Mouse (Mus musculus) kidney, embryonic 14.5 days (tissue): ENCODE data around the gene Olfr503. TPM values are rescaled to one million over a fixed set of nuclear protein-coding genes. Genes with fewer than 3 reads are reported as not detected.
"Not testable (repeated sequence)": the region's sequence is repeated elsewhere in the genome, so short reads cannot be mapped to it uniquely, and the experiment has no call there.

ENCODE experiments used
- ATAC-seq: fragments of 200-750 bp; cut with Nextera tagmentation; 2 replicates; pipeline ENCODE4 v1.8.0; 2017; ENCODE audit warnings: moderate number of reproducible peaks, mild to moderate bottlenecking, moderate TSS enrichment, moderate library complexity; ENCODE audit not compliant: low FRiP score, low TSS enrichment
- H3K27ac ChIP-seq: fragments of 300-500 bp; sonication (generic); 2 replicates; pipeline ENCODE4 v1.5.1; 2014; ENCODE audit warnings: low read depth, mild to moderate bottlenecking, low read length, moderate library complexity, mixed read lengths
- H3K27me3 ChIP-seq: fragments of 300-500 bp; sonication (generic); 2 replicates; pipeline ENCODE4 v1.6.1; 2014; ENCODE audit warnings: mild to moderate bottlenecking, low read length; ENCODE audit not compliant: control insufficient read depth, insufficient read depth
- H3K36me3 ChIP-seq: fragments of 300-500 bp; sonication (generic); 2 replicates; pipeline ENCODE4 v1.6.1; 2014; ENCODE audit warnings: low read length, mixed read lengths; ENCODE audit not compliant: control insufficient read depth, insufficient read depth
- H3K4me1 ChIP-seq: fragments of 300-500 bp; sonication (generic); 2 replicates; pipeline ENCODE4 v1.6.1; 2014; ENCODE audit warnings: low read length, mixed read lengths; ENCODE audit not compliant: control insufficient read depth, insufficient read depth
- H3K4me2 ChIP-seq: fragments of 300-500 bp; sonication (generic); replicated peaks from 2 replicates; pipeline ENCODE4 v1.6.1; 2014; ENCODE audit warnings: low read depth, mild to moderate bottlenecking, low read length
- H3K4me3 ChIP-seq: fragments of 300-500 bp; sonication (generic); 2 replicates; pipeline ENCODE4 v1.5.1; 2014; ENCODE audit warnings: mild to moderate bottlenecking, low read length
- H3K9ac ChIP-seq: fragments of 300-500 bp; sonication (generic); 2 replicates; pipeline ENCODE4 v1.6.1; 2014; ENCODE audit warnings: low read depth, mild to moderate bottlenecking, low read length, moderate library complexity
- H3K9me3 ChIP-seq: fragments of 300-500 bp; sonication (generic); 2 replicates; pipeline ENCODE4 v1.6.1; 2016; ENCODE audit warnings: low read length; ENCODE audit not compliant: control insufficient read depth
- WGBS: fragments of 180-500 bp; shearing (Covaris S2); extraction: QIAGEN DNeasy Blood & Tissue Kit; methylation state at CpG from one replicate; pipeline ENCODE4 v1.1.7; 2014; 5-methylcytosine and 5-hydroxymethylcytosine counted together
- polyA plus RNA-seq: library from polyadenylated mRNA; unstranded; fragments of >200 nt; fragmentation: Nextera tagmentation; extraction: Ambion mirVana; gene quantifications from 2 replicates; pipeline ENCODE4 v1.2.1, GENCODE M21; 2014

The Olfr503 gene
- polyA plus RNA-seq, result not detected in 2 replicates

- H3K4me3 ChIP-seq, H3K27ac ChIP-seq, H3K4me1 ChIP-seq, H3K9ac ChIP-seq, H3K4me2 ChIP-seq, H3K9me3 ChIP-seq, H3K36me3 ChIP-seq, H3K27me3 ChIP-seq, ATAC-seq: not testable (repeated sequence)
- 47% methylated on average over 1 of the region's 1 CpGs for WGBS
Observed at GRCm38 (mm10) chr7:108544227-108544626, at the start of gene Olfr503. TSS of gene Olfr503 (plus strand) at chr7:108544527.

DNA sequence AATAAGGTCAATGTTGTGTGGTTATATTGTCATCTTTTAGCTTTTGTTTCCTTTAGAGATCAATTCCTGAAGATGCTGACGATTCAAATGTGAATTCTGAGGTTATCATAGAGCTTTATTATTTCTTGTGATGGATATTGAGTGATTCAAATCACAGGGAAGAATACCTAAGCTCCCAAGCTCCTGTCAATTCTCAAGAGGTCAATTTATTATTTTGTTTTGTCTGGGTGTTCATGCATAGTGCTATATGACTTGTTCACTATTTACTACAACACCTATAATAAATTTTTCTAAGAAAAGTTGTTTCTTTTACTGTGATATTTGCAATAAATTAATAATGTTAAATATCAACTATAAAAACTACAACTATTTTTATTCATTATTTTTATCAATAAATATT lies 19.4 kb upstream of the Olfr503 start, which contains the start of gene Olfr502:
Olfr502 (minus strand) TSS at position 101 of the 400 bp plus-strand sequence.
- ATAC-seq, result no peak
- no peak within 1 kb of the TSS for H3K4me3 ChIP-seq
- H3K9ac ChIP-seq, result no peak within 1 kb of the TSS
- no peaks in the 10 kb centered on the region for H3K36me3 ChIP-seq
- H3K27ac ChIP-seq, result no peak within 1 kb of the TSS
- H3K4me1 ChIP-seq, result no peaks in the 10 kb centered on the region
- H3K27me3 ChIP-seq, result no peaks in the 10 kb centered on the region
- no peaks in the 10 kb centered on the region for H3K9me3 ChIP-seq
- WGBS, result 71% methylated on average over 1 of the region's 1 CpGs
- H3K4me2 ChIP-seq, result no peak within 1 kb of the TSS

GRCm38 (mm10) chr7:108542416-108542815 lies 1.9 kb upstream of the Olfr503 start:
- no peak overlapping the region for H3K4me2 ChIP-seq

GRCm38 (mm10) chr7:108565693-108566092 lies 21.4 kb downstream of the Olfr503 start, which contains the start of gene Olfr504:
TSS of gene Olfr504 (minus strand) at chr7:108565793.
- Histone ChIP-seq H3K27me3 (no peaks in the 10 kb centered on the region), H3K36me3 (no peaks in the 10 kb centered on the region), H3K4me3 (no peak within 1 kb of the TSS), H3K9me3 (0 out of 2 replicates have a peak, but pooled peaks cover 3% of the 10 kb centered on the region), H3K4me2 (no peak within 1 kb of the TSS), H3K4me1 (no peaks in the 10 kb centered on the region), H3K27ac (no peak within 1 kb of the TSS), H3K9ac (no peak within 1 kb of the TSS)
- 84% methylated on average over 1 of the region's 1 CpGs for WGBS
- ATAC-seq, result no peak

More at GRCm38 (mm10) chr7:108542416-108542815, 1.9 kb upstream of the Olfr503 start:
- no peak overlapping the region for H3K4me3 ChIP-seq
- H3K27me3 ChIP-seq, result no peaks in the 10 kb centered on the region
- ATAC-seq, result no peak
- WGBS, result 91% methylated on average over 13 of the region's 13 CpGs
- no peaks in the 10 kb centered on the region for H3K4me1 ChIP-seq
- H3K9me3 ChIP-seq, result no peaks in the 10 kb centered on the region
- no peak overlapping the region for H3K9ac ChIP-seq
- no peak overlapping the region for H3K27ac ChIP-seq
- no peaks in the 10 kb centered on the region for H3K36me3 ChIP-seq

DNA sequence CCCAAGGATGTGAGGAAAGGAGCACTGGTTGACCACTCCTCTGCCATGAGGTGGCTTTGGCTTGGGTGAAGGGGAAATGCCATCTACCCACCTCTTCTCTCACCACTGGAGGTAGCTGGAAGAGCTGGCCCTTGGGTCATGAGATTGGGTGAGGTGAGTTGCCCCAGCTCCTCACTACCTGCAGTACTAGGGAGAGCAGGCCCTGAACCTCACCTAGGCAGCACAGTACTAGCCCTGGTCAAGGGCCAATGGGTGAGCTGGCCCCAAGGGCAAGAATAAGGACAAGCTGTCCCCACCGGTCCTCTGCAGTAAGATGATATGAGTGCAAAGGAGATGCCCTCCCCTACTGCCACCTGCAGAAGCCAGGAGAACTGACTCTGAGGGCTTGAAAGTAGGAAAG lies 45.5 kb downstream of the Olfr503 start:
- Histone ChIP-seq H3K9ac (no peak overlapping the region), H3K27ac (no peak overlapping the region), H3K4me2 (no peak overlapping the region), H3K36me3 (no peaks in the 10 kb centered on the region), H3K27me3 (no peaks in the 10 kb centered on the region), H3K4me3 (no peak overlapping the region), H3K4me1 (no peaks in the 10 kb centered on the region), H3K9me3 (no peaks in the 10 kb centered on the region)
- no peak for ATAC-seq
- WGBS, result 92% methylated on average over 1 of the region's 1 CpGs

Other genes with a start within 250 kb of the Olfr503 start
- not detected in 2 replicates for gene Olfr491, start 231.1 kb upstream of the Olfr503 start, polyA plus RNA-seq
- not detected in 2 replicates for gene Olfr492, start 220.9 kb upstream of the Olfr503 start, polyA plus RNA-seq
- not detected in 2 replicates for gene Olfr493, start 197.5 kb upstream of the Olfr503 start, polyA plus RNA-seq
- gene Olfr494, start 179.2 kb upstream of the Olfr503 start, polyA plus RNA-seq, result not detected in 2 replicates
- gene Olfr495, start 151.4 kb upstream of the Olfr503 start, polyA plus RNA-seq, result not detected in 2 replicates
- not detected in 2 replicates for gene Olfr497, start 124.1 kb upstream of the Olfr503 start, polyA plus RNA-seq
- not detected in 2 replicates for gene Olfr498, start 79.2 kb upstream of the Olfr503 start, polyA plus RNA-seq
- not detected in 2 replicates for gene Olfr502, start 19.5 kb upstream of the Olfr503 start, polyA plus RNA-seq
- not detected in 2 replicates for gene Olfr504, start 21.3 kb downstream of the Olfr503 start, polyA plus RNA-seq
- not detected in 2 replicates for gene Olfr506, start 66.3 kb downstream of the Olfr503 start, polyA plus RNA-seq
- not detected in 2 replicates for gene Olfr507, start 77.3 kb downstream of the Olfr503 start, polyA plus RNA-seq
- not detected in 2 replicates for gene Olfr508, start 85.5 kb downstream of the Olfr503 start, polyA plus RNA-seq
- not detected in 2 replicates for gene Olfr509, start 107.4 kb downstream of the Olfr503 start, polyA plus RNA-seq
- gene Olfr510, start 121.9 kb downstream of the Olfr503 start, polyA plus RNA-seq, result not detected in 2 replicates
- not detected in 2 replicates for gene Olfr512, start 168.8 kb downstream of the Olfr503 start, polyA plus RNA-seq
- not detected in 2 replicates for gene Olfr513, start 206.4 kb downstream of the Olfr503 start, polyA plus RNA-seq